Mouse (Mus musculus) heart, adult 2 months (tissue): Measurements from ENCODE around the gene Nelfcd. TPM values are rescaled to one million over a fixed set of nuclear protein-coding genes. Genes with fewer than 3 reads are reported as not detected.

ENCODE experiments used
- DNase-seq, 2 experiments: peaks; one replicate each; pipeline ENCODE4 v3.0.0; 2021
- H3K27ac ChIP-seq: fragments of 200-600 bp; 2 replicates; pipeline ENCODE4 v1.8.1; 2022
- H3K27me3 ChIP-seq: fragments of 200-500 bp; 2 replicates; pipeline ENCODE4 v1.6.1; 2012; ENCODE audit warnings: mild to moderate bottlenecking, low read length, inconsistent platforms, mixed read lengths; ENCODE audit not compliant: control insufficient read depth, insufficient read depth
- H3K36me3 ChIP-seq: fragments of 200-500 bp; 2 replicates; pipeline ENCODE4 v1.6.1; 2012; ENCODE audit warnings: low read length, inconsistent platforms; ENCODE audit not compliant: control insufficient read depth, insufficient read depth
- H3K4me1 ChIP-seq: fragments of 200-500 bp; 2 replicates; pipeline ENCODE4 v1.6.1; 2011; ENCODE audit warnings: low read length; ENCODE audit not compliant: control insufficient read depth, insufficient read depth
- H3K4me3 ChIP-seq: fragments of 200-600 bp; 2 replicates; pipeline ENCODE4 v1.8.1; 2022
- H3K79me2 ChIP-seq: fragments of 200-500 bp; replicated peaks from 2 replicates; pipeline ENCODE4 v1.6.1; 2012; ENCODE audit warnings: mild to moderate bottlenecking, inconsistent platforms, low read length, moderate library complexity, mixed read lengths; ENCODE audit not compliant: control insufficient read depth, insufficient read depth
- H3K9ac ChIP-seq: fragments of 200-500 bp; 2 replicates; pipeline ENCODE4 v1.6.1; 2012; ENCODE audit warnings: low read depth, mild to moderate bottlenecking, control low read depth, inconsistent platforms, low read length, mixed read lengths
- CTCF ChIP-seq: fragments of 200-600 bp; IDR thresholded peaks from 2 replicates; pipeline ENCODE4 v1.8.1; 2022; ENCODE audit warnings: antibody characterized with exemption, mild to moderate bottlenecking, moderate library complexity
- EP300 ChIP-seq: fragments of 200-500 bp; IDR thresholded peaks from 2 replicates; pipeline ENCODE4 v1.6.1; 2011; ENCODE audit warnings: low read depth, low read length, control low read depth; ENCODE audit not compliant: insufficient read depth
- POLR2A ChIP-seq: fragments of 200-500 bp; IDR thresholded peaks from 2 replicates; pipeline ENCODE4 v1.6.1; 2011; ENCODE audit warnings: mild to moderate bottlenecking, low read depth, low read length, control low read depth; ENCODE audit not compliant: insufficient read depth
- WGBS: fragments of 180-500 bp; shearing (Covaris S2); methylation state at CpG from one replicate; pipeline ENCODE4 v1.1.7; 2018; 5-methylcytosine and 5-hydroxymethylcytosine counted together
- intact Hi-C: fragments of 180-260 bp; cut with DNase I; formaldehyde crosslinking; loops from one replicate; pipeline ENCODE4 v1.15.1; 2025
- polyA plus RNA-seq: library from polyadenylated mRNA; depleted of rRNA; stranded (reverse); fragments of >200 nt; gene quantifications from 2 replicates; pipeline ENCODE4 v1.2.3, GENCODE M21; 2012; rRNA removed
- total RNA-seq, 2 experiments: library from RNA; stranded (reverse); gene quantifications; 2 replicates each; pipeline ENCODE4 v1.2.3; 2021

Nelfcd gene
- total and polyA plus RNA-seq, 3 experiments, result 26.5 to 38.1 (median 30.3) TPM

- Histone ChIP-seq H3K27me3 (no peaks in the 10 kb centered on the region), H3K4me1 (peaks cover 8% of the 10 kb centered on the region), H3K79me2 (no peaks in the 10 kb centered on the region), H3K9ac (peak overlapping the region; percentile 79), H3K4me3 (peak overlapping the region; percentile 84), H3K36me3 (peaks cover 5% of the 10 kb centered on the region; the same call in 1 of the 2 replicates), H3K27ac (peak overlapping the region; percentile 90)
- no peak for DNase-seq
- WGBS, result 4% methylated on average over 30 of the region's 30 CpGs
- no peak for TF ChIP-seq POLR2A
- no peak for TF ChIP-seq EP300
- intact Hi-C loops, result loop anchor here (2.0 to 10.0 kb wide), 3 partner anchors 58 to 398 kb away; partner anchors contain the start of genes Nelfcd and Stx16
These were observed 56.8 kb downstream of the Nelfcd start for GRCm38 (mm10) chr2:174472407-174472806.

- Histone ChIP-seq H3K27me3 (no peaks in the 10 kb centered on the region), H3K4me3 (peak within 1 kb of the TSS; percentile 84), H3K79me2 (no peaks in the 10 kb centered on the region), H3K9ac (peak within 1 kb of the TSS; percentile 79), H3K4me1 (peaks cover 8% of the 10 kb centered on the region), H3K27ac (peak within 1 kb of the TSS; percentile 90), H3K36me3 (peaks cover 5% of the 10 kb centered on the region; the same call in 1 of the 2 replicates)
- intact Hi-C loops, result loop anchor here (2.0 to 10.0 kb wide), 3 partner anchors 58 to 398 kb away; partner anchors contain the start of genes Nelfcd and Stx16
- 2% methylated on average over 53 of the region's 53 CpGs for WGBS
- peak; percentile 99 to 100 for DNase-seq
- TF ChIP-seq POLR2A (peak; percentile 78), CTCF (peak; percentile 13), EP300 (no peak)
These were observed 57.4 kb downstream of the Nelfcd start, which contains the start of gene Prelid3b for GRCm38 (mm10) chr2:174472818-174473549. Gene Prelid3b (minus strand): TSS chr2:174473081.

- intact Hi-C loops, result loop anchor here (2.0 to 10.0 kb wide), 3 partner anchors 59 to 399 kb away; partner anchors contain the start of genes Nelfcd and Stx16
These were observed 57.9 kb downstream of the Nelfcd start for GRCm38 (mm10) chr2:174473550-174473927.

More at GRCm38 (mm10) chr2:174473550-174473927, 57.9 kb downstream of the Nelfcd start:
- peaks cover 8% of the 10 kb centered on the region for H3K4me1 ChIP-seq
- H3K79me2 ChIP-seq, result no peaks in the 10 kb centered on the region
- 78% methylated on average over 5 of the region's 5 CpGs for WGBS
- H3K27me3 ChIP-seq, result no peaks in the 10 kb centered on the region
- peak overlapping the region; percentile 64; the same call in 1 of the 2 replicates for H3K27ac ChIP-seq
- TF ChIP-seq POLR2A (no peak), CTCF (no peak), EP300 (no peak)
- peak overlapping the region; percentile 57; the same call in 1 of the 2 replicates for H3K9ac ChIP-seq
- peak overlapping the region; percentile 84 for H3K4me3 ChIP-seq
- peaks cover 5% of the 10 kb centered on the region; the same call in 1 of the 2 replicates for H3K36me3 ChIP-seq
- peak in 1 of 2 experiments; percentile 30 for DNase-seq

Other genes with a start within 250 kb of the Nelfcd start
- gene Gnas, start 131.5 kb upstream of the Nelfcd start, total RNA-seq, result 1,000 to 10,000 TPM; 1,140 to 1,235 TPM
- gene Gnas, start 131.5 kb upstream of the Nelfcd start, polyA plus RNA-seq, result 1,079 and 1,189 TPM in 2 replicates
- 1 to 10 TPM; 1.6 to 1.8 TPM for gene Gm20721, start 69.1 kb upstream of the Nelfcd start, total RNA-seq
- gene Gm20721, start 69.1 kb upstream of the Nelfcd start, polyA plus RNA-seq, result 0.12 TPM in 1 of 2 replicates, not detected in the other
- 10 to 100 TPM; 31.1 to 34.4 TPM for gene Ctsz, start 23.2 kb downstream of the Nelfcd start, total RNA-seq
- gene Ctsz, start 23.2 kb downstream of the Nelfcd start, polyA plus RNA-seq, result 49.5 and 59.5 TPM in 2 replicates
- 10 to 100 TPM in 1 of 2 experiments, 1 to 10 TPM in 1; 4.1 to 21.4 TPM for gene Tubb1, start 34.9 kb downstream of the Nelfcd start, total RNA-seq
- 6.8 and 9.7 TPM in 2 replicates for gene Tubb1, start 34.9 kb downstream of the Nelfcd start, polyA plus RNA-seq
- 1,000 to 10,000 TPM; 1,426 to 1,687 TPM for gene Atp5e, start 48.3 kb downstream of the Nelfcd start, total RNA-seq
- 969 and 1,190 TPM in 2 replicates for gene Atp5e, start 48.3 kb downstream of the Nelfcd start, polyA plus RNA-seq
- gene Prelid3b, start 57.3 kb downstream of the Nelfcd start, total RNA-seq, result 10 to 100 TPM; 53.1 to 57.8 TPM
- gene Prelid3b, start 57.3 kb downstream of the Nelfcd start, polyA plus RNA-seq, result 58.8 and 87.6 TPM in 2 replicates
- gene Zfp831, start 227.7 kb downstream of the Nelfcd start, total RNA-seq, result under 1 TPM; 0.08 to 0.11 TPM
- gene Zfp831, start 227.7 kb downstream of the Nelfcd start, polyA plus RNA-seq, result 0.03 and 0.10 TPM in 2 replicates